Comparison of ENCODE assay signal across 8 mouse cellular contexts in genomic region chr2:131492596-131493139, GRCm38 (mm10). TPM values are rescaled to one million over a fixed set of nuclear protein-coding genes. Genes with fewer than 3 reads are reported as not detected.
DNase-seq lines count a peak whose midpoint lies in the region; ATAC-seq lines count a peak whose summit lies in the region.

No protein-coding gene starts in this region.

- ATAC-seq in lung, embryonic 16.5 days (ENCODE audit: low read depth): no peak
- no peak for ATAC-seq in embryonic facial prominence, embryonic 14.5 days (ENCODE audit: low read depth)
- no peak for ATAC-seq in neural tube, embryonic 12.5 days (ENCODE audit: low FRiP score, low read depth)

- DNase-seq in lung, postnatal 4 days: no peak
- DNase-seq in embryonic facial prominence, embryonic 14.5 days (ENCODE audit: low spot score): no peak
- peak; percentile 22 for DNase-seq in induced T-regulatory cell, adult 2 months (ENCODE audit: low read depth)
- no peak for DNase-seq in urinary bladder, postnatal 14 days (ENCODE audit: low spot score)
- no peak for DNase-seq in cerebellum, adult 8-10 months
- DNase-seq in kidney, postnatal 10 days: no peak

- 15% methylated on average over 10 of the region's 10 CpGs for WGBS in lung, embryonic 16.5 days
- WGBS in embryonic facial prominence, embryonic 14.5 days: 9% methylated on average over 10 of the region's 10 CpGs
- 9% methylated on average over 10 of the region's 10 CpGs for WGBS in neural tube, embryonic 12.5 days

- H3K27me3 ChIP-seq in lung, embryonic 16.5 days (ENCODE audit: control insufficient read depth, insufficient read depth, low read depth, low read length): no peaks in the 10 kb centered on the region
- H3K27me3 ChIP-seq in embryonic facial prominence, embryonic 14.5 days (replicated peaks; ENCODE audit: control insufficient read depth, insufficient read depth, low read length): no peaks in the 10 kb centered on the region
- H3K27me3 ChIP-seq in neural tube, embryonic 12.5 days (replicated peaks): no peaks in the 10 kb centered on the region; the same call in 1 of the 2 replicates

- H3K9me3 ChIP-seq in lung, embryonic 16.5 days (ENCODE audit: control insufficient read depth, low read length): no peaks in the 10 kb centered on the region
- H3K9me3 ChIP-seq in embryonic facial prominence, embryonic 14.5 days (ENCODE audit: control insufficient read depth, low read length): no peaks in the 10 kb centered on the region
- no peaks in the 10 kb centered on the region for H3K9me3 ChIP-seq in neural tube, embryonic 12.5 days

- peak overlapping the region; percentile 88 for H3K9ac ChIP-seq in lung, embryonic 16.5 days (ENCODE audit: low read length)
- peak overlapping the region; percentile 89 for H3K9ac ChIP-seq in embryonic facial prominence, embryonic 14.5 days (ENCODE audit: low read depth, low read length)
- H3K9ac ChIP-seq in neural tube, embryonic 12.5 days: peak overlapping the region; percentile 96

- H3K4me2 ChIP-seq in lung, embryonic 16.5 days (ENCODE audit: low read depth, low read length): peak overlapping the region; percentile 96
- peak overlapping the region; percentile 94 for H3K4me2 ChIP-seq in embryonic facial prominence, embryonic 14.5 days (ENCODE audit: low read depth, low read length)
- peak overlapping the region; percentile 94 for H3K4me2 ChIP-seq in neural tube, embryonic 12.5 days (replicated peaks)

- peak overlapping the region; percentile 73; the same call in 1 of the 2 replicates for H3K27ac ChIP-seq in lung, embryonic 16.5 days (ENCODE audit: low read length)
- no peak overlapping the region for H3K27ac ChIP-seq in embryonic facial prominence, embryonic 14.5 days (replicated peaks; ENCODE audit: low read depth, low read length)
- H3K27ac ChIP-seq in neural tube, embryonic 12.5 days: no peak overlapping the region

- no peaks in the 10 kb centered on the region for H3K36me3 ChIP-seq in lung, embryonic 16.5 days (ENCODE audit: control insufficient read depth, insufficient read depth, low read length)
- no peaks in the 10 kb centered on the region for H3K36me3 ChIP-seq in embryonic facial prominence, embryonic 14.5 days (ENCODE audit: control insufficient read depth, insufficient read depth, low read length)
- no peaks in the 10 kb centered on the region for H3K36me3 ChIP-seq in neural tube, embryonic 12.5 days

- H3K4me3 ChIP-seq in lung, embryonic 16.5 days (ENCODE audit: low read length): peak overlapping the region; percentile 85
- peak overlapping the region; percentile 91 for H3K4me3 ChIP-seq in embryonic facial prominence, embryonic 14.5 days (ENCODE audit: low read depth, low read length)
- H3K4me3 ChIP-seq in neural tube, embryonic 12.5 days: peak overlapping the region; percentile 92

- H3K4me1 ChIP-seq in lung, embryonic 16.5 days (replicated peaks; ENCODE audit: control insufficient read depth, insufficient read depth, low read length): peaks cover 11% of the 10 kb centered on the region
- peaks cover 25% of the 10 kb centered on the region for H3K4me1 ChIP-seq in embryonic facial prominence, embryonic 14.5 days (ENCODE audit: control insufficient read depth, insufficient read depth, low read length)
- peaks cover 15% of the 10 kb centered on the region for H3K4me1 ChIP-seq in neural tube, embryonic 12.5 days

RNA-seq across cellular contexts. Expression of gene Smox, which starts 1.4 kb away (rescaled TPM):
- polyA plus RNA-seq in lung, embryonic 16.5 days (2015; fragmentation: Nextera tagmentation; extraction: Ambion mirVana): 32.8 and 32.9 TPM in 2 replicates
- 28.9 and 33.2 TPM in 2 replicates for polyA plus RNA-seq in embryonic facial prominence, embryonic 14.5 days (2014; fragmentation: Nextera tagmentation; extraction: Ambion mirVana)
- 46.6 and 47.2 TPM in 2 replicates for polyA plus RNA-seq in neural tube, embryonic 12.5 days (2016; fragmentation: Nextera tagmentation; extraction: Ambion mirVana)
